Mouse (Mus musculus): ENCODE data around the gene Nkain4.
A peak's percentile ranks its signal among the peaks of the same experiment; 100 is the strongest.

Gene Nkain4

DNA sequence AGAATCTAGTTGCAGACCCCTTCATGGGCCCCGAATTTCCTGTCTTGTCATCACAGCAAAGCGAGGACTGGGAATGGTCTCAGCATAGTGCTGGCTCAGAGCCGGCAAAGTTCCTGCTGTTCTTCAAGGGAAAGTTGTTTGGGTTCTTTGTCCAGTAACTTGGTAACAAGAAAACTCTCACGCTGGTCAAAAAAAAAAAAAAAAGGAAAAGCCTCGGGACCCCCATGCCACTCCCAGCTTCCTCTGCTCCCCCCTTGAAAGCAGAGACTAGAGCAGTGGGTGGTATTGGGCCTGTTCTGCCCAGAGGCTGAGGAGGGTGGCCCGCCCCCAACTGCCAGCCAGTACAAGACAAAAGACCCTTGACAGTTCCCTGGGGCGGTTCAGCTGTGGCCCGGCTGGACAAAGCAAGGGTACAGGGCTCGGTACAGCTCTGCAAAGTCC lies 1.7 kb downstream of the Nkain4 start:
- DNase-seq (ENCODE audit: low read depth, low spot score) = no peak

DNA sequence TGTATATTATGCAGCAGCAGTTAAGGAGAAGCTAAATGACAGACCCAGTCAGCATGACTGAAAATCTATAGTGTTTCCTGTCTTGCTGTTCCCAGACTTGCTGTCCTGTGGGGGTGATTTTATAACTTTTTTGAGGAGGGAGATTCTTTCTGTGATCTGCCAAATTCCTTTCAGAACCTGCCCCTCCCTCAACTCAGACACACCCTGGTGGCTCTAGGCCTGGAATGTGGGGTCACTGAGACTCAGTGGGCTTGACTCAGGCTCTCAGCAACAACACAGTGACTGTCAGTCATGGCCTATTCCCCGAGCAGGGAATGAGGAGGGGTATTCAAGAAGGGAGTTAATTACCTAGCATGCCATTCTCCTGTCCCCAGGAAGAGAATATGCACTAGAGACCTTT lies 4.6 kb downstream of the Nkain4 start:
- DNase-seq (ENCODE audit: low read depth, low spot score) = no peak

DNA sequence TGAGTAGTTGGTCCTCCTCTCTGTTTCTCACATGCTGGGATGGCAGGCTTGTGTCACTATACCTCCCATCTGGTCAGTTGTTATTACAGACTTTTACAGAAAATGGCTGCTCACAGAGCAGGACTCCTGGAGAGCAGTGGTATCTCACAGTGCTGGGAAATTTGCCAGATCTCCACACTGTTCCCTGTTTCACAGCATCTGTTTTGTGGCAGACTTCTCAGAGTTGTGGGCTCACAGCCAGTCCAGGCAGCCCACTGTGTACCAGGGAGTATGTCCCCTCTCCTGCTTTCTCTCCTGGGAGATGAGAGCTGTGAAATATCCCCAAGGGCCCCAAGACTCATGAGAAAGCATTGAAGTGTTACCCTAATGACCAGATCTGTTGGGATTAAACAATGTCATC lies 12.6 kb downstream of the Nkain4 start:
- no peak for DNase-seq (ENCODE audit: low read depth, low spot score)

DNA sequence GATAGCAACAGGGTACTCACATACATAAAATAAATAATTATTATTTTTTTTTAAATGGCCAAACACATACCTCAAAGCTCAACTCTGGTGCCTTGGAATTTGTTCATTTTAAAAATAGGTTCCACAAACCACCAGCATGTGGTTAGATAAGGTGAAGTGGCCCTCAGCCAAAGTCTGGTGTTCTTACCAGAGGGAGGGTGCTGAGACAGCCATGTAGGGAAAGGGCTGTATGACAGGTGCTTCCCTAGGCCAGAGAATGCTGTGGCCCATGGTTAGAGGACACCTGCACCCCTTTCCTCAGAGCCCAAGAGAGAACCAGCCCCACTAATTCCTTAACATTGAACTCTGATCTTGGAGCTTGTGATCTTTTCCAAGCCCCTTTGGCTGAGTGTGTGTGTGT lies 14.3 kb downstream of the Nkain4 start:
- no peak for DNase-seq (ENCODE audit: low read depth, low spot score)

DNA sequence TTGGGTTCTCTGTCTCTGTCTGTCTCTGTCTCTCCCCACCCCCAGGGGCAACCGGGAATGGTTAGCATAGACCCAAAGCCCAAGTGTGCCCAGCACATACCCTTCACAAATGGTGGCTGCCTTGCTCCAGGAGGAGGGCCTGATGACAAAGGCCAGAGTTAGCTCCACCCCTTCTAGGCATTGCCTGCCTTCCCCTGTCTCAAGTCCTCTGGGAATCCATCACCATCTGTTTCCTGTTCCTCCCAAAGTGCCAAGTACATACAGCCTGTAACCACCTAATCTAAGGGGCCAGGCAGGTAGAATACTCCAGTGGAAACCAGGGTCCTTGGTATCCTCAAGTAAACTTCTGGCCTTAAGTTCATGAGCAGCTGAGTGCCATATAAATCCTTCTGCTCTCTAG lies 22.1 kb downstream of the Nkain4 start:
- DNase-seq (ENCODE audit: low read depth, low spot score) = no peak

DNA sequence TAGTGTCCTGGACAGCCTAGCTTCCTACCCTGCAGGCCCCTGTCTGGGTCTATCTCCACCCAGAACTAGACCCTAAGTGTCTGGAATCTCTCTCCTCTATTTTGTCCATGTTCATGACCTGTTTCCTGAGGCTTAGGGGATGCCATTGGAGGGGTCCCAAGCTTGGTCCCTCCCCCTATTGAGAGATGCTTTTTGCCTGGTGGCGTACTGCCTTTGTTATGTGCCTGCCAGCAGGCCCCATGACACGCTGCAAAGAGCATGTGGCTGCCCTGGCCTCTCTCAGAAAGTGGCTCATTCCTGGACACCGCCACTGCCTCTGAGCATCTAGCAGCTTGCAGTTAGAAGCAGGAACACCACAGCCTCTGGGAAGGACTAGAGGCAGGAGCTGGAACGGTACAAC lies 25.8 kb downstream of the Nkain4 start, which contains the start of gene Birc7:
Birc7 (plus strand) TSS at position 301 of the 400 bp plus-strand sequence.
- DNase-seq (ENCODE audit: low read depth, low spot score) = no peak

DNA sequence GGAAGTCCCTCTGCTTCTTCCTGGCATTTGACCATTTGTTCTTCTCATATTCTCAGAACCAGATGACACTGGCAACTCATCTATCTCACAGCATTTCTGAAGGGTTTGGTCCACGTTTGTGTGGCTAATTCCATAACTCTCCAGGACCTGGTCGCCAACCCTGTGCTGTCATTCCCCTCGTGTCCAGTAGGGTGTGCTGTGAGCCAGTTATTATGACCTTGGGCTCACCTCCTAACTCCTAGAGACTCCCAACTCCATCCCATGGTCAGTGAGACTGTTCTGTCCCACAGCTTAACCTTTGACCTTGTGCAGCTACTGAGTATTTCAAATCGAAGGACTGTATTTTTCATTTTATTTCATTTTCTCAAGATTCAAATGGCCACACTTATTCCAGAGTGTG lies 29.3 kb downstream of the Nkain4 start:
- DNase-seq (ENCODE audit: low read depth, low spot score) = no peak

DNA sequence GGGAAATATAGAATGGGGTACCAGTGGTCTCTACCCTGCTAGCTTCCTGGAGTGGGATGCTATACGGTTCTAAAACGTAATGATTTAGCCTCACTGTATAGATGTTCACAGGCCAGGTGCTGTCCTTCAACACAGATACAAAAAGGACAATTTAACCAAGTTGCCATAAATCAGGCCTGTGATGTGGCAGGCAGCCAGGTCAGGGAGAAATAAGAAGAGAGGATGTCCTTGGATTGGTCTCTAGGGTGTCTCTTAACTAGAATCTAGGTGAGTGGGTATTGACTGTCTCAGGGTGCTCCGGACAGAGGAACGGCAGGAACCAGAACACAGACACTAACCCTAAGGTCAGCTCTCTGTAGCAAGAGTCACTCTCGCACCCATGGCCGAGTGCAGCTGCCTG lies 31.8 kb downstream of the Nkain4 start:
- no peak for DNase-seq (ENCODE audit: low read depth, low spot score)

DNA sequence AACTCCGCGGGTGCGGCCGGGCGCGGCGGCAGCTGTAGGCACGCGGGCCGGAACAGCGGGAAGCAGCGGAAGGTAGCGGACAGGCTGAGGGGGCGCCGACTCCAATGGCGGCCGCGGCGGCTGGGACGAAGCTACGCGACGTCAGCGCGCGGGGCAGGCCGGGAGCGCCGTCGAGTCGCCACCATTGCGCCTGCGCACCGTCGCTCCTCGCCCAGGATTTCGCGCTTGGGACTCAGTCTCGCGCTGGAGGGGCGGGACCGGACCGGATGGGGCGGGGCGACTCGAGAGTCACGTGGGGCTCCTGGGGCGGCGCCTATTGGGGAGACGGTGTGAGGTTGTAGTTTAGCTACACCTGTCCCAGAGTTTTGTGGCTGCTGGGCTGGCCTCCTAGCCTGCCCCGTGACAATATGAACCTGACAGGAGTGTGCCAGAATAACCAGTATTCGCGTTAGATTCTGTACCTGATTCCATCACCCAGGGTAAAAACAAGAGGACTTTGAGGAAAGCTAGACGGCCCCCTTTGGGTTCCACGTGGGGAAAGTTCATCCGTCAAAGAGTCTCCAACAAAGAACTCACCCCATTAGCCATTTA lies 33.6 kb downstream of the Nkain4 start, which contains the start of gene Ythdf1:
Ythdf1 (minus strand) TSS at position 140 of the 591 bp plus-strand sequence.
- peak; percentile 84 for DNase-seq (ENCODE audit: low read depth, low spot score)

DNA sequence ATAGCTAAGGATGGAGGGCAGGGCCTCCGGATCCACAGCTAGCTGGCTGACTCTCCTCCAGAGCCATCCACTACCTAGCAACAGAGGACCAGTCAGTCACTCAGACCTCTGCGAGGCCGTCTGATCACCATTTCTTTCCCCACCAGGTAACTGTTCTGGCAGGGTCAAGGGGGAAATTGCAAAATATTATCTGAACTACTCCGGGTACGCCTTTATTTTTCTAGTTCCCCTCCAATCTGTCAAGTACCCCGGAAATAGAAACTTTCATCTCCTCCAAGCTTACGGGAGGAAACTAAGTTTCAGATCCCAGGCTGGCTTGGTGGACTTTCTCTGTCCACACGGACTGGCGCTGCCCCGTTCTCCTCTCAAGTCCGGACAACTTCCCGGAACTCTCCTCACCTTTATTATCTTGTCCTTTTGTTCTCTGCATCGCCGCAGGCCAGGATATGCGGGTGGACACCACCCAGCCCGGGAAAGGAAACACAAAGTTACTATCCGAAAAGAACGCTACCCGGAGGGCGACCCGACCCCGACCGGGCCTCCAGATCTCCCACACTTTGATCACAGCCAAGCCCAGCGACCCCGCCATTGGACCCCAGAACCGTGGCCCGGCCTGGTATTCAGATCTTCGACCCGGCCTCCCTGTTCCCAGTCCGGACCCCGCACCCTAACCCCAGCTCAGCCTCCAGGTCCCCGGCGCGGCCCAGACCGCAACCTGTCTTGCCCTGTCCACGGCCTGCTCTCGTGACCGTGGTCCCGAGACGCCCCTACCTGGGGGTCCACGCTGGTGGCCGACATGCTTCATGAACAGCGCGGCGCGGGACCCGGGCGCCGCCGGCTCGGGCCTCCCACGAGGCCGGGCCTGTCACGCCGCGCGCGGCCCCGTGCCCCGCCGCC lies 34.3 kb downstream of the Nkain4 start:
- no peak for DNase-seq (ENCODE audit: low read depth, low spot score)

DNA sequence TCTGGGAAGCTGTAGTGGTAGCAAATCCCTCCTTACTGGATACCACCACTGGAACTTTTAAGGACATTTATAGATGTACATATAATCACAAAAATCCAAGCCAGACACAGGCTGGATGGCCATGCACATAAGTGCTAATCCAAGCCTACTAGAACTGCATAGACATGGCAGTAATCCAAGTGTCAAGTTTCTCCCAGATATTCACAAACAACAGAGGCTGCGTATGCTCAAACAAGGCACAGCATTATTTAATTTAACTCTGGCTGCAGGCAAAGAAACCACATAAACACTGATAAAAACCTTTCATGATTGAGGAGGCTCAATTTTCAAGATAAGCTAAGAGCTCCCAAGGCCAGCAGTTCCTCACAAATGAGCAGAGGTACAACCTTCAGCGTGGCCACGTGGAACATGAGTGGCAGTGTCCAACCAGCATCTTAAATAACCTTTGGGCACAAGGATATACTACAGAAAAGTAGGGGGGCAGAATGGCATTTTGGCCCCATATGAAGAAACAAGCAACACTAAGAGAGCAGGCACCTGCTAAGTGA lies 38.5 kb downstream of the Nkain4 start:
- DNase-seq (ENCODE audit: low read depth, low spot score) = no peak

DNA sequence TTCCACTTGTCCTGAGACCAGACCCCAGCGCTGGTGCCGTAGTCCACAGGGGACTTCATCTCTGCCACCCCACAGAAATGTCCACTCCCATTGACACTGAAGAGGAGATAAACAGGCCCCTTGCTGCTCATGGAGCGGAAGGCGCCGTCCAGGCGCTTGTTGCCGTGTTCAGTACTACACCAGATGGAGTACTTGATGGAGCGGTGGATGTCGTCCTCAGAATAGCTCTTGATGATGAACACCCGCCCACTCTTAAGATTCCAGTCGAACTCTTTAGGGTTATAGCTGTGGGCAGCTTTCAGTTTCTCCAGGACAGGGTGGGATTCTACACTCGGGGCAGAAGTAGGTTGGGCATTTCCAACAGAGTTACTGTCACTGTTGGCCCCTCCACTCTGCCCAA lies 43.6 kb downstream of the Nkain4 start:
- no peak for DNase-seq (ENCODE audit: low read depth, low spot score)

DNA sequence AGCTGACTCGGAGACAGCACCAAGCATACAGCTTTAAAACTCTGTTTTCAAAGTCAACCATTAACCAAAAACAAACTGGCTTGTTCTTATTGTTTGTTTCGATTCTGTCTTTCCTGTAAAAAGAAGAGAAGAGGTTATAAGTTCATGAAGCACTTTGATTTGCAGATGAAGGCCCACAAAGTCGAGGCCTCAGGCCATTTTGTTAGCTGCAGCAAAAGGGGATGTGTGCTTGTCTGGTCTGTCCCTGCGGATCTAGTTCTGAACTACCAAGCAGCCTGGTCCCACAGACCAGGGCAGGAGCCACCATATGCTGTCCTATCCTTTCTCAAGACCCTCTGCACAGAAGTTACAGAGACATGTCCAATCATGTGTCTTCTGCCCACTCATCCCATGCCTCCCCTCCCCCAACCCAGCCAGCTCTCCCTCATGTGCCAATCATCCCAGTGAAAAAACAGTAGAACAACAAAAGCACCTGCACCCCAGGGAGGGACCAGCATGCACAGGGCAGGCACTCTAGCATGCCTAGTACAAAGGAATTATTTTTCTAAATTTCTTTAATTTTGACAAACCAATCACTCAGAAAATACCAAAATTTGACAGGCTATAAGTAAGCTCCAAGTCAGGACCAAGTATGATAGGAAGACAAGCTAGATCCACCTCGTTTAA lies 48.8 kb downstream of the Nkain4 start:
- no peak for DNase-seq (ENCODE audit: low read depth, low spot score)

DNA sequence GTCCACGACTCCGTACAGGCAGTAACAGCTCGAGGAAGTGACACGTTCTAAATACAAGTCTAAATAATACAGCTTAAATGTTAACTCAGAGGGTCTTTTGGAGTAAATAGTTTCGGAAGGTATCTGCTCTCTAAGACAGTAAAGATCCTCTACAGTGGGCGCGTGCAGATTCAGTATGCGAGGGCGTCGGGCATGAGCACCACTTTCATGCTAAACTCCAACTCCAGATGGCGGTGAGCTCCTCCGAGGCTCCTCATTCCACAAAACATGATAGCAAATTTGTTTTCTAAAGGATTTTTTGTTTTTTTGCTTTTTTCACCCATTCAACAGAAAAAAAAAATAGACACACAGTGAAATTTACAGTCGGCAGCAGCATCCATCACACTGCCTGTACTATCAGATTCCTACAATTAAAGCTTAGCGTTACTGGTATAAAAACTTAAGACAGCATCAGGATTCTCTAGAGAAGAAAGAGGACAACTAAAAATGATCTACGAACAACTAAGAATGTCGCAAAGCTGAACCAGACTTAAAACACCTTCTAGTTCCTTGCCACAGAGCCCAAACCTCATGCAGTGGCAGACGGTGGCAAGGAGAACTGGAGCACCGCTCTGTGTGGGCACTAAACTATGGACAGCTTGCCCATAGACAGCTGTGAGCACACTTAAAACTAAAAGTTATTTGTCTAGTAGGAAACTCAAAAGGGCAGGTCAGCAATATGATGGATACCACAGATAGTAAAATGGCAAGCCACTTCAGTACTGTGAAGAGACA lies 49.9 kb downstream of the Nkain4 start:
- no peak for DNase-seq (ENCODE audit: low read depth, low spot score)

DNA sequence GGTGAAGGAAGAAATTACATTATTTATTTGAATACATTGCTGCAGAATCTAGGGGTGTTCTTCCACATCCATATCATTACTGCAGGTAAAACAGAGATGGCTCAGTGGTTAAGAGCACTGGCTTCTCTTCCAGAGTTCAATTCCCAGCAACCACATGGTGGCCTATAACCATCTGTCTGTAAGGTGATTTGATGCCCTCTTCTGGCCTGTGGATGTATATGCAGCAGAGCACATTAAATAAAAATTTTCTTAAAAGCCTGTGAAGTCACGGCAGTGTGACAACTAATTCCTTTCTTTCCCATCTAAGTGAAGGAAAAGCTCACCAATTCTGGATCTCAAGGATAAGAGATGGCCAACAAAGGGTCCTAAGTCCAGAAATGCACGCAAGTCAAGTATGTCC lies 52.4 kb downstream of the Nkain4 start:
- no peak for DNase-seq (ENCODE audit: low read depth, low spot score)

DNA sequence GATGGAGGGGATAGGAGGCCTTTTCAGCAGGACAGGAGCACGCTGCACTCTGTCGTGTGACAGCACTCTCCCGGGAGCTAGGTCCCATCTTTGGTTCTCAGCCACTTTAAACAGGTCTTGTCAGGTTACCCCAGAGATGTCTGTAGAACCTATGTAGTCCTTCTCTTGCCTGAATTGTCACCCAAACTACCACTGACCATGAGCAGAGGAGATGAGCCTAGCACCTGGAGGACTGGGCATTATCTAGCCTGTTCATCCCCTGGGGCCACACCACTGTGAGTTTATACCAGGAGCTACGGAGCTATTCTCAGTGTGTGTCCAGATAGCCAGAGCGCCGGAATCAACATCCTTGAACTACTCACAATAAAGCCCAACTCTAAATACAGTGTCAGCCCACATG lies 56.6 kb downstream of the Nkain4 start:
- no peak for DNase-seq (ENCODE audit: low read depth, low spot score)

DNA sequence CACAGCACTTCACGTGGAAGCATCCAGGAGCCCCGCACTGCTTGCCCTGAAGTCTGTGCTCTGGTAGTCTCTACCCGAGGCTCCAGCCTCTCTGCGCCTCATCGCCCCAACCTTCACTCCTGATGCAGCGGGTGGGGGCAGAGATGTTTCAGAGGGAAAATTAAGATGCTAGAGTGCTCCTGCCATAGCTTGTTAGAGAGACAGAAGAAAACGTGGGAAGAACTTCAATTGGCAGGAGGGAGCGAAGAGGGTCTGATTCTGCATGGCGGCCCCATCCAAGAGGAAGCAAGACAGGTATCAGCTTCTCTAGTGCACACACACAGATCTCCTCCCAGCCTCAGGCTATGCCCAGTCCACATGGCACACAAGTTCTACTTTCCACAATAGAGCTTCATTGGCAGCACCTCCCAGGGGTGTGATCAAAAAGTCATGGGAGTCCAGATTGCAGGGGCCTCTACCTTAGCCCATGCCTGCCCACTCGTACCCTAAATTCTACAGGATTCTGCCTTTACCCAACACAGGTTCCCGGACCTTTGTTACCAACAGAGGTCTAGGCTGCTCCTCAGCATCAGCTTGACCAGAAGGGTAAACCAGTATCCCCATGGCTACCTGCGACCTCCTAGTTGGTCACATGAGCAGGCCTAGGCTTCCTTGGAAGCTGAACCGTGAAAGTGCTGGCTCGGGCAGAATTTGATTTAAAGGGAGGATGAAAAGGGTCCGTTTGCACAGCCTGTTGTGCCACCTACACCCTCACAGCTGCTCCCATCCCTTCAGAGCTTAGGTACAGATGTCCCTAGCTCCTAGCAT lies 57.5 kb downstream of the Nkain4 start:
- DNase-seq (ENCODE audit: low read depth, low spot score) = no peak

DNA sequence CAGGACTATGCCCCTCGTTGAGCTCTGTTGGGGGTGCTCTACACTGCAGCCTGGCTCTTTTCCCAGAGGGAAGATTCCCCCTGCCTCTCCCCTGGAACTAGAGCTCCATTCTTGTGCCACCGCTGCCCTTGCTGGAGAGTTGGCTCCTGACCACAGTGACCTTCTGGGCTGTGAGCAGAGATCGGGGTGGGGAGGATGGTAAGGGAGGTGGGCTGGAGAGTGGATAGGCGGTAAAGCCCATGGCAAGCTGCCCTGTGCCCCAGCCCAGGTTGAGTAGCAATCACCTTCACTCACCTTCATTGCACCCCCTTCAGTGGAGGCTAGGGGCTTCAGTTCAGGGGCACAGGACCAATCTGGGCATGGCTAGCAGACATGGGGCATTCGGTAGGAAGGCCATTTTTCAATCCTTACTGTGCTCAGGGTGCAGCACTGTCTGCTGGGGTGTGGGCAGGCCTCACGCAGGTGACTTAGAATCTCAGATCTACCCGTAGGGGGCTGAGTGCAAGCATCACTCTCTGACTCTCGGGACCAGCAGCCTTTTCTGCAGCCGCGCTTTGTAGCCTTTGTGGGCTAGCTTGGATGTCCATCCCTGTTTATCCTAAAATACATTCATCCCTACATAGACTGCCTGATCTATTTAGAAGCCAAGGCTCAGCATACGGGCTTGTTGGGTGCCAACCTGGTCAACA lies 58.5 kb downstream of the Nkain4 start:
- DNase-seq (ENCODE audit: low read depth, low spot score) = no peak

DNA sequence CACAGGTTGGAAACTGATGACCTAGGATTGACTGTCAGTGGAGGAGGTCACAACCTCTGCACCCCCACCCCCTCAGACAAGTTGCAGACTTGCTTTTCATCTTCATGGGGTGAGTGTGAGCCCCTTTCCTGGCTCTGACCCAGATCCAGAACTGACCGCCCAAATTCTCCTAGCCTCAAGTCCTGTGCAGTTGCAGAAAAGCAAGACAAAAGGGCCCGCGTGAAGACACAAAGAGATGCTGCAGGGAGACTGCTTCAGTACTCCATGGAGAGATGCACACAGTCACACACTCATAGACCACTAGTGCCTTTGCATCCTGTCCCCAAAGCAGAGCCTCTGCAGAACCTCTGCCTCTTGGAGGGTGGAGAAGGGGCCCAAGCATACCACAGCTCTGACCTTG lies 59.2 kb downstream of the Nkain4 start:
- no peak for DNase-seq (ENCODE audit: low read depth, low spot score)

DNA sequence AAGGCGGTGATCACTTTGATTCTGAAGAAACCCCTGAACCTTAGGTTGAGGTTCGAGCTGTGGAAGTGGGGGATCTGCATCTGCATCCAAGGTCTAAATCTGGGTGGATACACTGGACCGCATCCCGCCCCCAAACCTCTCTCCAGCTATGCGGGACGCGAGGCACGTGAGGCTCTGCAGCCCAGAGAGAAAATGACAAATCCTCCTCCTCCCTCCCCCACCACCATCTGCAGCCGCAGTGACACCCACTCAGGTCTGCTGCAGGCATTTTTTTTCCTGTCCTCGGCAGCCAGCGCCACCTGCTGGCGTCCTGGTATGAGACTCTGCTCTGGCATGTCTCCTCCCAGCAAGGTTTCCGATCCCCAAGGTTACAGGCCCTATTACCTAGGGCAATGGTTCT lies 59.8 kb downstream of the Nkain4 start:
- peak; percentile 70 for DNase-seq (ENCODE audit: low read depth, low spot score)
